Mouse (Mus musculus) hindbrain, embryonic 16.5 days (tissue): ENCODE data around the gene Lamtor4. TPM values are rescaled to one million over a fixed set of nuclear protein-coding genes. Genes with fewer than 3 reads are reported as not detected.

Source experiments
- polyA plus RNA-seq: library from polyadenylated mRNA; unstranded; fragments of >200 nt; fragmentation: Nextera tagmentation; extraction: Ambion mirVana; gene quantifications from 2 replicates; pipeline ENCODE4 v1.2.1, GENCODE M21; 2015

Gene Lamtor4
- polyA plus RNA-seq, 1 experiment from 2014 or later, result 120 TPM

Other genes with a start within 250 kb of the Lamtor4 start
- not detected in 2 replicates for gene Smok3a, start 234.2 kb upstream of the Lamtor4 start, polyA plus RNA-seq
- gene Smok3b, start 234.1 kb upstream of the Lamtor4 start, polyA plus RNA-seq, result not detected in 2 replicates
- gene Smok3c, start 202.3 kb upstream of the Lamtor4 start, polyA plus RNA-seq, result not detected in 2 replicates
- gene Zkscan1, start 170.4 kb upstream of the Lamtor4 start, polyA plus RNA-seq, result 15.9 and 20.5 TPM in 2 replicates
- gene Zscan21, start 138.6 kb upstream of the Lamtor4 start, polyA plus RNA-seq, result 79.0 and 82.3 TPM in 2 replicates
- gene Zfp113, start 99.7 kb upstream of the Lamtor4 start, polyA plus RNA-seq, result 22.7 and 22.9 TPM in 2 replicates
- gene Cops6, start 94.4 kb upstream of the Lamtor4 start, polyA plus RNA-seq, result 319 and 340 TPM in 2 replicates
- gene Ap4m1, start 83.5 kb upstream of the Lamtor4 start, polyA plus RNA-seq, result 20.3 and 22.9 TPM in 2 replicates
- 68.0 and 80.4 TPM in 2 replicates for gene Mcm7, start 83.1 kb upstream of the Lamtor4 start, polyA plus RNA-seq
- gene Taf6, start 68.0 kb upstream of the Lamtor4 start, polyA plus RNA-seq, result 64.7 and 75.2 TPM in 2 replicates
- 28.2 and 30.3 TPM in 2 replicates for gene Cnpy4, start 68.0 kb upstream of the Lamtor4 start, polyA plus RNA-seq
- 12.8 and 14.5 TPM in 2 replicates for gene Mblac1, start 61.2 kb upstream of the Lamtor4 start, polyA plus RNA-seq
- gene Nxpe5, start 29.6 kb upstream of the Lamtor4 start, polyA plus RNA-seq, result 0.06 TPM in 1 of 2 replicates, not detected in the other
- 15.3 and 18.4 TPM in 2 replicates for gene BC037034, start 8.6 kb downstream of the Lamtor4 start, polyA plus RNA-seq
- 2.1 and 2.7 TPM in 2 replicates for gene Gal3st4, start 17.4 kb downstream of the Lamtor4 start, polyA plus RNA-seq
- 0.04 and 0.12 TPM in 2 replicates for gene Gm43720, start 24.5 kb downstream of the Lamtor4 start, polyA plus RNA-seq
- gene Gpc2, start 24.5 kb downstream of the Lamtor4 start, polyA plus RNA-seq, result 113 and 140 TPM in 2 replicates
- 10.3 and 13.8 TPM in 2 replicates for gene Stag3, start 24.8 kb downstream of the Lamtor4 start, polyA plus RNA-seq
- not detected in 2 replicates for gene Pvrig, start 86.5 kb downstream of the Lamtor4 start, polyA plus RNA-seq
- gene Zfp157, start 186.0 kb downstream of the Lamtor4 start, polyA plus RNA-seq, result 52.6 and 54.1 TPM in 2 replicates